Mouse (Mus musculus) lung, adult 2 months (tissue): ENCODE measurements at regions not wholly inside any gene's neighbourhood (a gene's known extent, or its start where the extent isn't known, plus 50 kb on each side); places are given as distances from the start of the nearest gene placed in this dataset.

Experiments used
- CTCF ChIP-seq: fragments of 200-500 bp; IDR thresholded peaks from 2 replicates; pipeline ENCODE4 v1.5.1; 2011; ENCODE audit warnings: mild to moderate bottlenecking, low read length, control low read depth; ENCODE audit not compliant: insufficient read depth
- POLR2A ChIP-seq: fragments of 200-500 bp; IDR thresholded peaks from 2 replicates; pipeline ENCODE4 v1.6.1; 2011; ENCODE audit warnings: low read depth, mild to moderate bottlenecking, control low read depth, low read length, borderline replicate concordance; ENCODE audit errors: extremely low read depth

DNA sequence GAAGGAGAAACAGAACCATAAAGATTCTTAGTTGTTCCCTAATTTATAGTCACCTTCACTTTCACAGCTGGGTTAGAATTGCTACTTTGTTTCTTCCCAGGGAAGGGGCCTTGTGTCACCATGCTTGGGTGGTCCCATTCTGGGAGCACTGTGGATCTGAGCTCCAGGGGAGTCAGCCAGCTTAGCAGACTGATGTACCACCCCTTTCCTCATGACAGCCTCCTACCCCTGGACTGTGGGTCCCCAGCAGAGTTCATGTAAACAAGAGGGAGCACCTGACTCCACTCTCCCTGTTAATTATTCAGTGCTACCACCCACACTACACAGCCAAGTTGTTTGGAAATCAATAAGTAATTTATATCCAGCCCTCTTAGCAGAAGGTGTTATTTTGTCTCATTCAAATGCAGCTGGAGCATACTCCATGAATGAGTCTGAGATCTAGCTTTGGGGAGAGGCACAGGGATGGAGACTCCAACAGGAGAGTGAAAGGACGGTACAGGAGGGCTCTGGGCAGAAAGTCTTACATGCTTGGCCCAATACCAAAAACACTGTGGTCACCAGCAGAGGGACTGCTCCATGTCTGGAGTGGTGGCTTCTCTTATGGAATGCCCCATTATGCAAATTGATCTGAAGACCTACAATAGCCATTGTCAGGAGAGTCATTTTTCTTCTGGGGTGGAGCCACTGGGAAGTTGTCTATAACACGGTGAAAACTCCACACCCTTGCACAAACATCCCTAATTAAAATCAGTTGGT, 51.1 kb upstream of the Dock1 start:
- TF ChIP-seq CTCF (no peak), POLR2A (no peak)
